Mouse (Mus musculus): ENCODE results near the gene Slbp. TPM values are rescaled to one million over a fixed set of nuclear protein-coding genes. Genes with fewer than 3 reads are reported as not detected.

Slbp gene
- polyA plus RNA-seq, 1 experiment from 2014 or later = 353 TPM

DNA sequence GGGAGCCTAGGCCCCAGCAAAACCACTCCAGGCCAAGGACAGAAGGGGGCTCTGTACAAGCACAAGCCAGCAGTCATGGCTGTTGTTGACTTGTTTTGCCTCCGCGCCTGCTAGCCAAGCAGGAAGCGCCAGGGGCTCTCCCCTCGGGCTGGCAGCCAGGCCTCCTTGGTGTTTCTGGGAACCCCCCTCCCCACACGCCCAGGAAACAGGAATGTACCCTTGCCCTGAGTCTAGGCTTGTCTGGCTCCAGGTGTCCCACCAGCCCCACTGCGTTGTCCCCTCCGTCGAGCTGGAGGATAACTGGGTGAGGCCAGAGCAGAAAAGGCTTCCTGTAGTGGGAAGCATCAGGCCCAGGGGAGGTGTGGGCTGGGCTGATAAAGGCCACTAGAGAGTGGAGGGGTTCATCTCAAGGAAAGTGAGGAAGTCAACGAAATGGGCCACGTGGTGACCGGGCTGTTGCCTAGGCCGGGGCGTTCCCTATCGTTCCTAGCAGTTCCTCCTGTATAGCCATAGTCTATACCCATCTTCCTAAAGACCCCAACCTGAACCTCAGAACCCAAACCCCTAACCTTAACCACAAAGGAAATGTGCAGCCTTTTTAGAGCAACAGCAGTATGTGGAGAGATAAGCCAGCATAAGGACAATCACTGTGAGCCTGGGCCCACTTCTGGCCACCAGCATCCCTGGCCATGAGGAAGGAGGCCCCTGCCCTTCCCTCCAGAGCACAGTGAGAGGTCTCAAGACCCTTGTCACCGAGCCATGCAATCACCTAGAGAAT lies 29.4 kb upstream of the Slbp start:
- no peak for DNase-seq (ENCODE audit: low spot score)

DNA sequence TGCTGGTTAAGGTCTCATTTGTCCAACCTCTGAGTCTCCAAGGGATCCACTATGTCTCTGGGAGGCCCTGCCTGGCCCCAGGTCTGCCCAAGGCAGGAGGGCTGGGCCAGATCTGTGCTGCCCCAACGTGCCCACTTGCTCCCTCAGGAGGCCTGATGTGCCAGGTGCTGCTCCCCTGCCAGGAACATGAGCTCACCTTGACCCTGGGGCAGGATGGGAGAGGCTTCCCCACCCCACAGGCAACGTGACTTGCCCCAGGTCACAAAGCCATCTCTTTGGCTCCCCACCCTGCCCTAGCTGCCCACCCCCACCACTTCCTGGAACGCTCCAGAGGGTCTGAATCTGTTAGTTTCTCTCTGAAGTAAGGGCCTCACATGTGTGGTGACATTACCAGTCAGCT lies 28.7 kb upstream of the Slbp start:
- no peak for DNase-seq (ENCODE audit: low spot score)

DNA sequence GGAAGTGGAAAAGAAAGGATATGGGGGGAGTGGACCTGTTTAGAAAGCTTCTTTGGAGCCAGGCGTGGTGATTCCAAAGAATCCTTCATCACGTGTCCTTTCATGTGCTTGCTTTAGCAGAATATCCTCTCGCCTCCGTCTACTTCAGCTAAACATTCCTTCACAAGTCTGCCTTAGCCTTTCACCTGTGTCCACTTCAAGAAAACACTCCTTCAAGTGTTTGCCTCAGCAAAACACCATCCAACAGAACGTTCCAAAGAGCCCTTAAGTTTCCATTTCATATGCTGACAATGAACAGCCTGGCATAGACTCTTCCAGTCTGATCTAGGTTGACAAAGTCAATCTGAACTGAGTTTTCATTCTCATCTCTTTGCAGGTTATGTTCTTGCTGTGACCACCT lies 25.9 kb upstream of the Slbp start:
- DNase-seq (ENCODE audit: low spot score) = no peak

DNA sequence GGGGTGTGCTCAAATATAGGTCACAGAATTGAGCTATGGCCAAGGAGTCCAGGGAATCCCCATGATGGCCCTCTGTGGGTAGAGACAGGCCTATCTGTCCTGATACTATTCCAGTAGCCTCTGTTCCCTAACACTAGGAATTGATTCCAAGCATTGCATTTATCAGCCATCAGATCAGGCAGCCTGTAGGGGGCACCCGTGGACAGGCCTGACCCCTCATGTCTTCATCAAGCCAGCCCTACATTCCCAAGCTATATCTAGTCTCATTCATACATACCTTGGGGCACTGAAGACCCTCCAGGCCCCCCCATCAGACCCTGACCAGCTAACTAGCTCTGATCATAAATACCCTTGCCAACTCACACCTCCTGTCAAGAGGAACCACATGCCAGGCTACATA lies 23.6 kb upstream of the Slbp start:
- DNase-seq (ENCODE audit: low spot score) = no peak

DNA sequence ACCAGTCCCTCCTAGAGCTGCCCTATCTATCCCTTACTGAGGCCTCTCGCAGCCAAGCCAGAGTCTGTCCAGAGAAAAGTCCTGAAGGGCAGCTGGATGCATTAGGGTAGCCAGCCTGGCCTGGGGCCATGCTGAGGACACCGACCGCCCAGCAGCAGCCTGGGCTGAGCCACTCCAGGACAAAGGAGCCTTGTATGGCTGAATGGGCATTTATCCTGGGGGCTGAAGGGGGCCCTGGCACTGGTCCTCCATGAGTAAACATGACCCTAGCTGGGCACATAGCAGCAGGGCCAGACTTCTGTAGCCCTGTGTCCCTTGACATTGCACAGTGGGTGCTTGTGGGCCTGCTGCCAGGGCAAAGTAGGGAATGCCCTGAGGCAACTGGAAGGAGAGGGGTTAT lies 22.1 kb upstream of the Slbp start:
- no peak for DNase-seq (ENCODE audit: low spot score)

DNA sequence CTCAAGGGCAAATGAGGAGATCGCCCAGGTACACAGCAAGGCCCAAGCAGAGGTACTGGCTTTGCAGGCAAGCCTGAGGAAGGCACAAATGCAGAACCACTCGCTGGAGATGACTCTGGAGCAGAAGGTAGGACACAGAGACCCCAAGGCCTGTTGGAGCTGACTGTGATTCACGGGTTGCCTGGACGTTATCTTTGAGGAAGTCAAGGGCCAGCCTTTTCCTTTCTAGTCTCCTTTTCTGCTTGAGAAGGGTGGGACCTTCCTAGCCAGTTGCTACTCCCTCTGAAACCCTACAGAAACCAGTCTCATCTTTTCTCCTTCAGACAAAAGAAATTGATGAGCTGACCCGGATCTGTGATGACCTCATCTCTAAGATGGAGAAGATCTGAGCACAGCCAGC lies 19.3 kb upstream of the Slbp start:
- DNase-seq (ENCODE audit: low spot score) = no peak

DNA sequence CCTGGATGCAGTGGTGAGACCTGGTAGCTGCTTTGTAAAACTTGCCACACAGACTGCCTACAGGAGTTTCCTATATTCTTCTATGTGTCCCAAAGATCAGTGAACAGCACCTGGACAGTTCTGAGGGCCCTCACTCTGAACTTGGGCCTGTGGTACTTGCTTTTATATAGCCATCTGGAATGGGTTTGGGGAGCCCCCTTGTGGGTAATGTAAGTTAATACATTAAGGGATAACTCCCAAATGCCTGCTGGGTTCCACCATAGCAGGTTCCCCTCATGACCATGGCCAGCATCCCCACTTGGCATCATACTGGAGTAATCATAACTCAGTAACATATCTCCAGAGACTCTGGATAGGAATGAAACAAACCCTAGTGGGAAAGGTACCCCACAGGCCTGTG lies 15.8 kb upstream of the Slbp start:
- DNase-seq (ENCODE audit: low spot score) = peak; percentile 32

DNA sequence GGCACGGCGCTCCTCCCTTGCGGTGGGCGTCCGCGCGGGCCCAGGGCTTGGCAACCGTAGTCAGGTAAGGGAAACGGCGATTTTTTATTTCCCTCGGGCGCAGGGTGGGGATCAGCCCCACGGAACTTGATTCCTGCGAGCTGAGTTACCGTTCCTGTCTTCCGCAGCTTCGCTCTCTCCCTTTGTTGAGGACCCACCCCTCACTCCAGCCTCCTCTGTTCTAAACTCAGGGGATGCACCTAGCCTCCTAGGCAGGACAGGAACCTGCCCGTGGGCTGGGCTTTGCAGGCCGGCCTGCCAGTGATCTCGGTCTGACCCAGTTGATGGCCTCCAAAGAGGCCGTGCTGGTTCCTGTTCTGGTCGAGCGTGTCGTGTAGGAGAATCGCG lies 6.3 kb upstream of the Slbp start:
- no peak for DNase-seq (ENCODE audit: low spot score)

DNA sequence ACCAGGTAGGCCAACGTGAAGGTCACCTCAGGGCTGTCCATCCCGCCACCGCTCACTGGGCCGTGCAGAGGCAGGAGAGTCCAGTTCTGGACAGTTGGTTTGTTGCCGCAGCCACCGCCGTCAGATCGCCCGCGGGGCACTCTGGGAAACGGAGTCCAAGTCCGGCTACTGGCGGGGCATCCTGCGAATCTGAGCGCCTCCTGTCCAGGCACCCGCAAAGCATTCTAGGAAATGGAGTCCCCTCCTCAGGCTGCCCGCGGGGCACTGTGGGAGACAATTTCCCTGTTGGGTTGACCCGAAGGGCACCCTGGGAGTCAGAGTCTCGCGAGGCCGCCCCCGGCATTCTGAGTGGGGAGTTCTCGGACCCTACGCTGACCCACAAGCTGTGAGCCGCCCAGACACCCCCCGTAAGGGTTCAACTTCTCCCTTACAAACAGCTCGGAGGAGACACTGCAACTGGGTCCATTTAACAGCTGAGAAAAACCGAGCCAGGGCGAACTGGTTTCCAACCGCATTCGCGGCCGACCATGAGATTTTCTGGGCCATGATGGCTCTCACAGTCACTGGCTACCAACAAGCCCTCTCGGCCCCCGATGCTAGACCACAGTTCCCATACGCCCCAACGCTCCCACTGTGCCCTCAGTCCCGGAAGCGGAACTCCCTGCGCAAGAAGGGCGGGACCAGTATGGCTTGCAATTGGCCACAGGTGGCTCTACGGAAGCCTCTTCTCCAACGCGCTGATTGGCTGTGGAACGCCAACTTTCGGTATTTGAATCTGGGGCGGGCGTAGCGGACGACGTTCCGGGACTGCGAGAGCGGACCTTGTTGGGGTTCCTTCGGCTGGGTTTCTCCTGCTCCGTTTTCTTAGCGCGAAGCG lies 5.7 kb upstream of the Slbp start, which contains the start of the genes Tacc3 and Tmem129:
Gene Tacc3 (plus strand): TSS at position 342 of the 877 bp plus-strand sequence.
Gene Tmem129 (minus strand): TSS at position 630 of the 877 bp plus-strand sequence.
- DNase-seq (ENCODE audit: low spot score) = peak; percentile 99

DNA sequence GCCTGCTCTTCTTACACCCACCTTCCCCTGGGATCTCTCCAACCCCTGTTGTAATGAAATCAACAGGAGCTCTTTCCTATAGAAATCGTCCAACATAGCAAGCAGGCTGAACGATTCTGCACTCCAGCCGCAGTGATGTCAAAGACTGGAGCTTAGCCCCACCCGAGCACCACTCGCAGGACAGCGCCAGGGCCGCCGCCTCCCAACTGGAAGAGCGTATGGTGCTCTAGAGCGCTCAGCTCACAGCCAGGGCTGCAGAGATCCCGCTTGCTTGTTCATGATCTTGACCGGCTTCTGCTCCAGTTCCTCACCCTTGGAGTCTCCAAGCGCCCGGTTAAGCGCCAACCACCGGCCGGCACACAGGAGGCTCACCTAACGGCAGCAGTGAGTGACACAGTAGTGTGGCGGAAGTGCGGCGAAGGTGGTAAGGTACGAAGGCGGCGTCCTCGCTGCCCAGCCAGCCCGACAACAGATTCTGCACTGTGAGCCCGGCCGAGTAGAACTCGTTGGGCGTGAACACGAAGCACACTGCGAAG lies 4.9 kb upstream of the Slbp start:
- no peak for DNase-seq (ENCODE audit: low spot score)

DNA sequence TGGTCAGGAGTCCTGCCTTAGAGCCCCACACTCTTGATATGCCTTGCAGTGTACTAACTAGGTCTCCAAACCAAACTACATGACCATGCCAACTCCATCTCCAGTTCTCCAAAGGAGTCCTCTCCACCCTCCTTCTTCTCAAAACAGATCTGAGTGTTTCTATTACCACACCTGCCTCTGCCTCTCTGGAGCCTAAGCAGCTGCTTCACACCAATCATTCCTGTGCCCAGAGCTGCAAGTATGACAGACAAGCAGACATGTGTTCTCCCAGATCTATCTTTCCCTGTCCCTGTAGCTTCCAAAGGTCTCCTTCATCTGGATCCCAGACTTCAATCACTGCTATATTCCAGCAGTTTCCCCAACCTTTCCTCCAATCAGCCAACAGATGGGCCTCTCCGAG lies 4.4 kb upstream of the Slbp start:
- DNase-seq (ENCODE audit: low spot score) = no peak

DNA sequence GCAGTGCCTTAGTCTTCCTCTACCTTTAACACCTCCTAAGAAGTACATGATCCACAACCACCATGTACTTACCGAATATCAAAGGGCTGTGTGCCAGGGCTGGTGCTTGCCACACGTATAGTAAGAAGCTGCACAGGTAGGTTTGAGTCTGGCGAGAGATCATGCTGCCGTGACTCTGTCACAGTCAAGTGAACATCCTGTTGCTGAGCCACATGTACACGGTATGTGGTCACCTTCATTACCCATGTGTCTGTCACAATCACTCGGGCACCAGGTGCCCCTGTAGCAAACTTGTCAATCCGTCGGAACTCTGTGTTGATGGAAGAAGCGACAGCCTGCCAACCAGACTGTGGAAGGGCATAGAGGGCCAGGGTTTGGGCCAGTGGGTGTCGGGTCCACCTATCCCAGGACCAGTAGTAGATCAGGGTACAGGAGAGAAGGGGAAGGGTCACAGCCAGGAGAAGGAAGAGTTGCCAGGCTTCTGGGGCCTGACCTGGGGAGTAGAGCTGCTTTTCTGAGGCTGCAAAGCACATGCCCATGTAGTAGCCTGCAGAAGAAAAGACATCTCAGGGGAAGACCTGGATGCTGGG lies 3.0 kb upstream of the Slbp start:
- no peak for DNase-seq (ENCODE audit: low spot score)

DNA sequence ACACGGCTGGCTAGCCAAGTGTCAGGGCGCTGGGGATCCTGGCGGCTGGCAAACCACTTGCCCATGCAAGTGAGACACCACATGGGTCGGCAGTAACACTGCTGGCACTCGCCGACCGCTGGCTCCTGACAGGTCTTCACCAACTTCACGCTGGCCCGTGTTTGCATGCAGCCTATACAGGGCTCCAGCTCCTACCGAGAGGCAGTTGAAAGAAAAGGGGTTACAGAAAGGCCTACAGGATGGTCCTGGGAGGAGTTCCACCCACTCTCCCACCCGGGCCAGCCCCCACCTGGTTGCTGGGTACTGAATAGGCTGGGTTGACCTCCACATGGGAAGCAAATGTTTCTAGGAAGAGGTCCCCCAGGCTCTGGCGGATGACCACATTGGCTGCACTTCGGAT lies 2.0 kb upstream of the Slbp start:
- no peak for DNase-seq (ENCODE audit: low spot score)

DNA sequence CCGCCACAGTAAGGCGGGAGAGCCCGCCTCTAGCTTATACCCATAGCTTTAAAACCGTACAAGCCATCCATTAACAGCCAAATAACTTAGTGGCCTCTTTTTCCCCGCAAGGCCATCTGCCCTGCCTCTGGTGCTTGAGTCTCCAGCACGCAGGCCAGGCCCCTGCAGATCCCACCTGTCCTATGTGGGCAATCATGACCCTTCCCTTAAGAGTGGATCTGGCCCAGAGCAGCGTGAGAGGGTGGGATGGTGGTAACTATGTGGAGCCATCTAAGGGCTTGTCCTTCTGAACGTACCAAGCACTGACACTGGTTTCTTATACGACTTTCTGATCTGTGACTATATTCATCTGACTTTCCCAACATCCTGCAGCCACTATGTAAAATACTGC lies 404 bp upstream of the Slbp start:
- DNase-seq (ENCODE audit: low spot score) = no peak

DNA sequence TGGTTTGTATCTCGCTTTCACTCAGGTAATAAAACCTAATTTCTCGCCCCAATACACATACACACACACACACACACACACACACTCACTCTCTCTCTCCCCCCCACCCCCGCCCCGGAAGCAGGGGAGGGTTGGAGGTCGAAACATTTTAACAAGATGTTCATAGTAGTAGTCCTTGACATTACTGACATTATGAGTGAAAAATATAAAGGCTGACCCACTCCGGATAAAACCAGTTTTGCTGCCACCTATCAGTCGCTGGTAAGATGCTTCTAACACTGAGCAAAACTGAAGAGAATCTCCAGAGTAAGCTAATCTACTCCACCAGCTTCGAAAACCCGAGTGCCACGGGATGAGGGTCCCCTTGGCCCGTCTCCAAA lies 843 bp downstream of the Slbp start:
- no peak for DNase-seq (ENCODE audit: low spot score)

DNA sequence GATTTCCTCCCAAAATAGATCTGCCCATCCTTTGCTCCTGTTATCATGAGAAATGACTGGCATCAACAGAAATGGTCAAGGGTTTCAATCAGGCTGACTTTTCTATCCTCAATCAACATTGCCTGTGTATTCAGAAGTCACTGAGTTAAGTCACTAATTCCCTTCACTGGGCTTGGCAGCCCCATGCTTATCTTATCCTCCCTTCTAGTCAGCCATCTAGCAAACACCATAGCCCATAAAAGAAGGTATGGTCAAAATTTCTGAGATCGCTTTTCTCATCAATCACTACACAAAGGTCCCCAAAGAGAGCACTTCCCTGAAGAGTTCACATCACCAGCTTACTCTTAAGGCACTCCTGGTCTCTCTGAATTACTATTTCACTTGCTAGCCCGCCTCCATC lies 1.4 kb downstream of the Slbp start:
- DNase-seq (ENCODE audit: low spot score) = no peak

DNA sequence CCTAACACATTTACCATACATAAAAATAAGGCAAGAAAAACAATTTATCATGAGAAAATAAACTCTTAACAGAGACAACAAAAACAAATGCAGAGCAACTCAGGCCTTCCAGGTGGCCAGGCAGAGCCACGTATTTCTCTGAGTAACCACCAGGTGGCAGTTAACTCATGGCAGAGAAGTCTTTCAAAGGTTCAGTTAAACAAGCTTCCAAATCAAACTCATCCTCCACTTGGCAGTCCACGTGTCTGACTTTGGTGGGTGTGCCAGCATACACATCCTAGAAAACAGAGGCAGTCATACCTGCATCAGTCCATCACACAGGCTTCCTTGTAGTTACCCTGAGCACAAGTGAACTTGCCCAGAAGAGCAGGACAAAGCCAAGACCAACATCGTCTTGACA lies 11.7 kb downstream of the Slbp start:
- peak; percentile 63 for DNase-seq (ENCODE audit: low spot score)

DNA sequence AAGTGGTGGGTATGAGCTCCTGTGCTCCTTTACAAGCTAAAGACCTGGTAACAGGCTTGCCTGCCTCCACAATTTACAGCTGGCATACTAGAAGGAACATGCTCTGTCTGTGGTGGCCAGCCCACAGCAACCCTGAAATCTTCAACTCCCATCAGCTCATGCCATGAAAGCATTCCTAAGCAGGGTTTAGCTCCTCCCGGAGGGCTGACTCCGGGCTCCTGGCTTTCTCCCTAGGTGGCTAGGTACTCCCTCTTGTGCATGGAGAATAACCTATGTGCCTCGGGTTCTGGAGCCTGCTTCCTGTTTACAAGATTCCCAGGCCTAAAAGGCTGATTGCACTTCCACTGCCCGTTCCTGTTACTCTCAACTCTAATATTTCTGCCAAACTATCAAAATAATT lies 13.5 kb downstream of the Slbp start:
- no peak for DNase-seq (ENCODE audit: low spot score)

DNA sequence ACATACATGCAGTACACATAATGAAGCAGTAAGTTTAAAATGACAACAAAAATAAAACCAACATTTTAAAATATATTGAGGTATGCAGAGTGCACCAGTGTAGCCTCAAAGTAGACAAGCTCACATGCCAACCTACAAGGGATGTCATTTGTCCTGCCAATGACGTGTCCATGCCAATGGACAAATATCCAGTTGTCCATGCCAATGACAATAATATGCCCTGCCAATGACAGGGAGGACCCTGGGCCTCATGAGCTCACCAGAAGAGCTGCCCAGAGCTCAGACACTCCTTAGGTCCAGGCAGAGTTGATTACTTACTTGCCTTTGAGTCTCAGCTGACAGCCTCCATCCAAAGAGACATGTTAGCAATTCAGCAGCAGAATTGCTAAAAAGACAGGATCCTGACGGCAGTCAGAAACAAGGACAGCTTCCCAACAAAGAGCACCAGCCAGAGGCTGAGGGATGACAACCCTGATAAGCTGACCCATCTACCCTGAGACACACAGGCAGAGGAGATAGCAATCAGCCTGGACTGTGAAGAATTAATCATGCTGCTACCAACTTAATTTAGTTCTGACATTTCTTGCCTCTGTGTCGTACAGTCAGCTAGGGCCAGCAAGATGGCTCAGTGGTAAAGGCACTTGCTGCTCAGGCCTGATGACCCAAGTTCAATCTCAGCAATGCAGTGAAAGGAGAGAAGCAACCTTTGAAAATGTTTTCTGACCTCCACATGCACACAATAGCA lies 14.6 kb downstream of the Slbp start:
- DNase-seq (ENCODE audit: low spot score) = no peak

DNA sequence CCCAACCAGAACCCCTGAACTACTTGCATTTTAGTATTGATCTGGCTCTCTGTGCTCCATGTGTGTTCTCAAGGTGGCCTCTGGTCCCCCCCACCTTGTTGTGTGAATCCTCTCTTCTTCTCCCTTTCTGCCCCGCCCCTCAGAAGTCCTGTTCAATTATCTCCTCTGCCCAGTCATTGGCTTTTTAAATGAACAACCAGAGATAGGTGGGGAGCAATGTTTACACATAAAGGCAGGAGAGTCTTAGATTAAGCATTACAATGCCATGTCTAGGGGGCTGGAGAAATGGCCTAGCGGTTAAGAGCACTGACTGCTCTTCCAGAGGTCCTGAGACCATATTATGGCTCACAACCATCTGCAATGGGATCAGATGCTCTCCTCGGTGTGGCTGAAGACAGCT lies 17.0 kb downstream of the Slbp start:
- DNase-seq (ENCODE audit: low spot score) = no peak

DNA sequence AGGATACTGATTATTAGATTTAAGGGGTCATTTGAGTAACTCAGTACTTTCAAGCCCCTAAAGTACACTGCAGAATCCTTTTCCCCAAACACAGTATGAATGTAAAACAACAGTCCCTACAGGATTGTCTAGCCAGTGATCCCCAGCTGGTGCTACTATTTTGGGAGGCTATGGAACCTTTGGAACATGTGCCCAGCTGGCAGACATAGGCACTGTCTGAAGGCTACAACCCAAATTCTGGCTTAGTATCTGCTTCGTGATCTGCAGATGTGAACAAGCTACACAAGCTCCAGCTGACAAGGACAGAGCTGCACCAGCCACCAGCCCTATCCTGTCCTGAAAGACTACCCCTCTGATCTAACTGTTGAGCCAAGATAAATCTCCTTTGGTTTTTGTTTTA lies 19.8 kb downstream of the Slbp start:
- DNase-seq (ENCODE audit: low spot score) = no peak
